22 mouse cellular contexts compared by ENCODE assay signal in genomic region chr8:119630841-119631240, GRCm38 (mm10). TPM values are rescaled to one million over a fixed set of nuclear protein-coding genes. Genes with fewer than 3 reads are reported as not detected.
DNase-seq lines count a peak whose midpoint lies in the region; ATAC-seq and TF ChIP-seq lines count a peak whose summit lies in the region.
"Had no signal": no experiment of that assay in that cellular context is flagged by ENCODE, and none has a peak within 500 bp of the region (broad histone marks: within the 10 kb centered on the region; RNA-seq: fewer than 3 reads in every experiment).

No protein-coding gene starts in this region.

- H3K9me3 ChIP-seq in midbrain, embryonic 11.5 days (ENCODE audit: control insufficient read depth, low read length), result no peaks in the 10 kb centered on the region
- no peaks in the 10 kb centered on the region for H3K9me3 ChIP-seq in midbrain, postnatal 0 days (ENCODE audit: low read length)
- H3K9me3 ChIP-seq in limb, embryonic 10.5 days (replicated peaks), result no peaks in the 10 kb centered on the region
- H3K9me3 ChIP-seq: kidney, embryonic 15.5 days had no signal

- no peak overlapping the region for H3K4me2 ChIP-seq in midbrain, embryonic 11.5 days
- H3K4me2 ChIP-seq in midbrain, postnatal 0 days (ENCODE audit: low read depth, low read length, poor library complexity, severe bottlenecking), result no peak overlapping the region
- H3K4me2 ChIP-seq: heart, embryonic 11.5 days; kidney, embryonic 15.5 days had no signal

- WGBS in midbrain, embryonic 11.5 days, result 52% methylated on average over 3 of the region's 3 CpGs
- WGBS in midbrain, postnatal 0 days, result 39% methylated on average over 3 of the region's 3 CpGs
- WGBS in limb, embryonic 10.5 days, result 52% methylated on average over 3 of the region's 3 CpGs

- peak; percentile 56; the same call in 1 of the 2 replicates for ATAC-seq in midbrain, embryonic 11.5 days (ENCODE audit: low FRiP score)
- no peak for ATAC-seq in midbrain, postnatal 0 days (ENCODE audit: low FRiP score)
- no peak for ATAC-seq in erythroblast, adult 5-6 weeks (replicated peaks; ENCODE audit: low FRiP score, poor library complexity, severe bottlenecking)
- ATAC-seq: forebrain, embryonic 16.5 days had no signal

- peaks cover 20% of the 10 kb centered on the region for H3K4me1 ChIP-seq in midbrain, embryonic 11.5 days (ENCODE audit: control insufficient read depth, insufficient read depth, low read length)
- no peaks in the 10 kb centered on the region for H3K4me1 ChIP-seq in midbrain, postnatal 0 days (ENCODE audit: insufficient read depth, low read length)
- H3K4me1 ChIP-seq in limb, embryonic 10.5 days, result peaks cover 53% of the 10 kb centered on the region

- H3K9ac ChIP-seq in midbrain, embryonic 11.5 days (ENCODE audit: low read length), result no peak overlapping the region; the same call in 1 of the 2 replicates
- no peak overlapping the region for H3K9ac ChIP-seq in midbrain, postnatal 0 days (replicated peaks; ENCODE audit: low read length, poor library complexity, severe bottlenecking)
- H3K9ac ChIP-seq: kidney, embryonic 15.5 days had no signal

- H3K27me3 ChIP-seq in midbrain, embryonic 11.5 days (ENCODE audit: control insufficient read depth, insufficient read depth, low read length), result peaks cover 7% of the 10 kb centered on the region
- H3K27me3 ChIP-seq in midbrain, postnatal 0 days (ENCODE audit: insufficient read depth, low read length), result peaks cover 2% of the 10 kb centered on the region; the same call in 1 of the 2 replicates
- H3K27me3 ChIP-seq in limb, embryonic 10.5 days (ENCODE audit: low read depth, poor library complexity, severe bottlenecking), result peaks cover 52% of the 10 kb centered on the region

- DNase-seq in adrenal gland, adult 2 months, result peak; percentile 44
- no peak for DNase-seq in adrenal gland, adult 18-20 months (ENCODE audit: low spot score in 2 of 2)
- DNase-seq in midbrain, embryonic 11.5 days (ENCODE audit: low spot score, missing footprints), result no peak
- no peak for DNase-seq in midbrain, postnatal 0 days (ENCODE audit: low spot score)
- DNase-seq in limb, embryonic 10.5 days (ENCODE audit: low spot score), result no peak
- DNase-seq in heart, adult 8-10 months (ENCODE audit: low spot score), result no peak
- no peak for DNase-seq in right cerebral cortex, postnatal 4 days
- DNase-seq: cerebellum, postnatal 10 days; heart, postnatal 14 days; layer of hippocampus, postnatal 36 days; lung, adult 18-20 months; lung, postnatal 4 days; thymus, postnatal 14 days had no signal

- TF ChIP-seq CTCF in midbrain, postnatal 0 days (IDR thresholded peaks at IDR 0.05), result no peak

- H3K4me3 ChIP-seq in midbrain, embryonic 11.5 days (ENCODE audit: low read depth, low read length), result no peak overlapping the region
- H3K4me3 ChIP-seq in midbrain, postnatal 0 days (ENCODE audit: low read depth, low read length), result no peak overlapping the region
- no peak overlapping the region for H3K4me3 ChIP-seq in limb, embryonic 10.5 days
- H3K4me3 ChIP-seq: kidney, embryonic 15.5 days had no signal

- H3K36me3 ChIP-seq in midbrain, embryonic 11.5 days (ENCODE audit: control insufficient read depth, insufficient read depth, low read length), result no peaks in the 10 kb centered on the region
- H3K36me3 ChIP-seq in midbrain, postnatal 0 days (ENCODE audit: insufficient read depth, low read length), result no peaks in the 10 kb centered on the region
- H3K36me3 ChIP-seq in limb, embryonic 10.5 days, result no peaks in the 10 kb centered on the region
- H3K36me3 ChIP-seq: kidney, embryonic 15.5 days had no signal

- H3K27ac ChIP-seq in midbrain, embryonic 11.5 days (ENCODE audit: low read depth, low read length), result peak overlapping the region; percentile 20; the same call in 1 of the 2 replicates
- no peak overlapping the region for H3K27ac ChIP-seq in midbrain, postnatal 0 days (ENCODE audit: low read depth, low read length)
- H3K27ac ChIP-seq in limb, embryonic 10.5 days, result 0 out of 2 replicates have a peak overlapping the region, but pooled peaks have one; percentile 9
- H3K27ac ChIP-seq: kidney, embryonic 15.5 days had no signal

RNA-seq across cellular contexts. Expression of gene Kcng4, which starts 4.6 kb away (rescaled TPM):
- under 1 TPM; 0.45 to 0.66 TPM for total RNA-seq in adrenal gland, adult 2 months (2021)
- 1.2 and 1.6 TPM in 2 replicates for polyA plus RNA-seq in adrenal gland, adult 2 months (2012; rRNA removed)
- total RNA-seq in adrenal gland, adult 18-20 months (2021), result under 1 TPM; 0.60 to 0.61 TPM
- polyA plus RNA-seq in midbrain, embryonic 11.5 days (2014; fragmentation: Nextera tagmentation; extraction: Ambion mirVana), result 0.15 and 0.18 TPM in 2 replicates
- total RNA-seq in midbrain, postnatal 0 days (2014; rRNA removed), result 0.61 and 1.6 TPM in 2 replicates
- polyA plus RNA-seq in midbrain, postnatal 0 days (2015; fragmentation: Nextera tagmentation; extraction: Ambion mirVana), result 0.27 and 0.28 TPM in 2 replicates
- polyA plus RNA-seq in limb, embryonic 10.5 days (2016; fragmentation: Nextera tagmentation; extraction: Ambion mirVana), result 0.04 TPM in 1 of 2 replicates, not detected in the other
- total RNA-seq in heart, adult 8-10 months (2022), result under 1 TPM in 2 of 4 experiments, not detected in 2; 0.09 to 0.12 TPM
- not detected in 2 replicates for total RNA-seq in erythroblast, adult 5-6 weeks (2015; ENCODE audit: low replicate concordance)
- total RNA-seq in erythroblast, adult 5-6 weeks (2017; ENCODE audit: low replicate concordance), result not detected in 2 replicates
- total RNA-seq: MEL had no signal
- polyA plus RNA-seq: embryonic facial prominence, embryonic 11.5 days; forebrain, embryonic 16.5 days; heart, embryonic 11.5 days; liver, adult 2 months had no signal

RNA-seq across cellular contexts. Expression of gene Adad2, which starts 18.3 kb away (rescaled TPM):
- total RNA-seq in adrenal gland, adult 2 months (2021), result not detected
- not detected in 2 replicates for polyA plus RNA-seq in adrenal gland, adult 2 months (2012; rRNA removed)
- total RNA-seq in adrenal gland, adult 18-20 months (2021), result not detected
- 0.11 and 0.27 TPM in 2 replicates for polyA plus RNA-seq in midbrain, embryonic 11.5 days (2014; fragmentation: Nextera tagmentation; extraction: Ambion mirVana)
- total RNA-seq in midbrain, postnatal 0 days (2014; rRNA removed), result 0.33 and 1.0 TPM in 2 replicates
- polyA plus RNA-seq in midbrain, postnatal 0 days (2015; fragmentation: Nextera tagmentation; extraction: Ambion mirVana), result 0.22 and 0.23 TPM in 2 replicates
- polyA plus RNA-seq in limb, embryonic 10.5 days (2016; fragmentation: Nextera tagmentation; extraction: Ambion mirVana), result not detected in 2 replicates
- total RNA-seq in heart, adult 8-10 months (2022), result not detected
- total RNA-seq in erythroblast, adult 5-6 weeks (2015; ENCODE audit: low replicate concordance), result not detected in 2 replicates
- not detected in 2 replicates for total RNA-seq in erythroblast, adult 5-6 weeks (2017; ENCODE audit: low replicate concordance)
- total RNA-seq: gastrocnemius, postnatal 4 days; heart, postnatal 14 days; liver, adult 2 months; MEL had no signal
- polyA plus RNA-seq: forebrain, embryonic 16.5 days; heart, embryonic 11.5 days; kidney, embryonic 15.5 days; liver, adult 2 months; spleen, adult 2 months had no signal

RNA-seq across cellular contexts. Expression of gene Taf1c, which starts 25.8 kb away (rescaled TPM):
- total RNA-seq in adrenal gland, adult 2 months (2021), result 10 to 100 TPM; 10.7 to 12.5 TPM
- 41.3 and 46.2 TPM in 2 replicates for polyA plus RNA-seq in adrenal gland, adult 2 months (2012; rRNA removed)
- 10 to 100 TPM; 11.9 to 15.5 TPM for total RNA-seq in adrenal gland, adult 18-20 months (2021)
- 11.1 and 13.4 TPM in 2 replicates for polyA plus RNA-seq in midbrain, embryonic 11.5 days (2014; fragmentation: Nextera tagmentation; extraction: Ambion mirVana)
- total RNA-seq in midbrain, postnatal 0 days (2014; rRNA removed), result 20.1 and 22.5 TPM in 2 replicates
- polyA plus RNA-seq in midbrain, postnatal 0 days (2015; fragmentation: Nextera tagmentation; extraction: Ambion mirVana), result 9.6 and 10.2 TPM in 2 replicates
- polyA plus RNA-seq in limb, embryonic 10.5 days (2016; fragmentation: Nextera tagmentation; extraction: Ambion mirVana), result 15.8 and 16.0 TPM in 2 replicates
- 1 to 10 TPM; 3.4 to 4.4 (median 4.0) TPM for total RNA-seq in heart, adult 8-10 months (2022)
- 2.5 and 8.3 TPM in 2 replicates for total RNA-seq in erythroblast, adult 5-6 weeks (2015; ENCODE audit: low replicate concordance)
- 2.5 and 3.7 TPM in 2 replicates for total RNA-seq in erythroblast, adult 5-6 weeks (2017; ENCODE audit: low replicate concordance)

RNA-seq across cellular contexts. Expression of gene Wfdc1, which starts 35.3 kb away (rescaled TPM):
- 10 to 100 TPM; 17.0 to 21.0 TPM for total RNA-seq in adrenal gland, adult 2 months (2021)
- 41.3 and 51.7 TPM in 2 replicates for polyA plus RNA-seq in adrenal gland, adult 2 months (2012; rRNA removed)
- 10 to 100 TPM in 1 of 2 experiments, 1 to 10 TPM in 1; 8.9 to 12.2 TPM for total RNA-seq in adrenal gland, adult 18-20 months (2021)
- 8.8 and 11.8 TPM in 2 replicates for polyA plus RNA-seq in midbrain, embryonic 11.5 days (2014; fragmentation: Nextera tagmentation; extraction: Ambion mirVana)
- total RNA-seq in midbrain, postnatal 0 days (2014; rRNA removed), result 8.5 and 13.5 TPM in 2 replicates
- 11.6 and 11.8 TPM in 2 replicates for polyA plus RNA-seq in midbrain, postnatal 0 days (2015; fragmentation: Nextera tagmentation; extraction: Ambion mirVana)
- 0.10 TPM in 1 of 2 replicates, not detected in the other for polyA plus RNA-seq in limb, embryonic 10.5 days (2016; fragmentation: Nextera tagmentation; extraction: Ambion mirVana)
- total RNA-seq in heart, adult 8-10 months (2022), result 10 to 100 TPM; 22.2 to 32.4 (median 25.2) TPM
- not detected in 2 replicates for total RNA-seq in erythroblast, adult 5-6 weeks (2015; ENCODE audit: low replicate concordance)
- total RNA-seq in erythroblast, adult 5-6 weeks (2017; ENCODE audit: low replicate concordance), result not detected in 2 replicates
- total RNA-seq: MEL had no signal

RNA-seq across cellular contexts. Expression of gene Dnaaf1, which starts 55.8 kb away (rescaled TPM):
- under 1 TPM in 1 of 2 experiments, not detected in 1; 0.09 TPM for total RNA-seq in adrenal gland, adult 2 months (2021)
- not detected in 2 replicates for polyA plus RNA-seq in adrenal gland, adult 2 months (2012; rRNA removed)
- not detected for total RNA-seq in adrenal gland, adult 18-20 months (2021)
- 0.19 TPM in 1 of 2 replicates, not detected in the other for polyA plus RNA-seq in midbrain, embryonic 11.5 days (2014; fragmentation: Nextera tagmentation; extraction: Ambion mirVana)
- 0.47 and 1.1 TPM in 2 replicates for total RNA-seq in midbrain, postnatal 0 days (2014; rRNA removed)
- 0.51 and 0.60 TPM in 2 replicates for polyA plus RNA-seq in midbrain, postnatal 0 days (2015; fragmentation: Nextera tagmentation; extraction: Ambion mirVana)
- 0.06 and 0.14 TPM in 2 replicates for polyA plus RNA-seq in limb, embryonic 10.5 days (2016; fragmentation: Nextera tagmentation; extraction: Ambion mirVana)
- not detected for total RNA-seq in heart, adult 8-10 months (2022)
- not detected in 2 replicates for total RNA-seq in erythroblast, adult 5-6 weeks (2015; ENCODE audit: low replicate concordance)
- total RNA-seq in erythroblast, adult 5-6 weeks (2017; ENCODE audit: low replicate concordance), result not detected in 2 replicates
- total RNA-seq: gastrocnemius, postnatal 4 days; liver, adult 2 months had no signal
- polyA plus RNA-seq: embryonic facial prominence, embryonic 11.5 days; liver, adult 2 months; spleen, adult 2 months had no signal
